Mouse (Mus musculus): ENCODE data around the gene Gm21887.
"Not testable (repeated sequence)": the region's sequence is repeated elsewhere in the genome, so short reads cannot be mapped to it uniquely, and the experiment has no call there.

DNA sequence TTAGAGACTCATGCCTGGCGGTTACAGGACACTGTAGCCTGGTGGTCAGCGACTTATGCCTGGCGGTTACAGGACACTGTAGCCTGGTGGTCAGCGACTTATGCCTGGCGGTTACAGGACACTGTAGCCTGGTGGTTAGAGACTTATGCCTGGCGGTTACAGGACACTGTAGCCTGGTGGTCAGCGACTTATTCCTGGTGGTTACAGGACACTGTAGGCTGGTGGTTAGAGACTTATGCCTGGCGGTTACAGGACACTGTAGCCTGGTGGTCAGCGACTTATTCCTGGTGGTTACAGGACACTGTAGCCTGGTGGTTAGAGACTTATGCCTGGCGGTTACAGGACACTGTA lies 2.0 kb downstream of the Gm21887 start:
- not testable (repeated sequence) for TF ChIP-seq POLR2A (IDR thresholded peaks at IDR 0.05; ENCODE audit: low read depth, low read length); CTCF (IDR thresholded peaks at IDR 0.05; ENCODE audit: extremely low read depth, insufficient read length, insufficient replicate concordance, low read depth, low read length)
